Mouse (Mus musculus) liver, postnatal 0 days (tissue): ENCODE data around the gene Ptprb.

Experiments used
- CTCF ChIP-seq: sonication (generic); IDR thresholded peaks from 2 replicates; pipeline ENCODE4 v1.5.1; 2016; ENCODE audit warnings: antibody characterized with exemption, low read depth
- EP300 ChIP-seq: IDR thresholded peaks from 2 replicates; pipeline ENCODE4 v1.6.1; 2016; ENCODE audit warnings: antibody characterized with exemption, low read depth, mild to moderate bottlenecking

- no peak for TF ChIP-seq CTCF
- TF ChIP-seq EP300, result peak; percentile 43; the same call in 1 of the 2 replicates
Observed at GRCm38 (mm10) chr10:116266561-116267433, 8.5 kb upstream of the Ptprb start.
